Mouse (Mus musculus) neural tube, embryonic 12.5 days (tissue): ENCODE data around the gene Defb43. TPM values are rescaled to one million over a fixed set of nuclear protein-coding genes. Genes with fewer than 3 reads are reported as not detected.

Experiments
- polyA plus RNA-seq: library from polyadenylated mRNA; unstranded; fragments of >200 nt; fragmentation: Nextera tagmentation; extraction: Ambion mirVana; gene quantifications from 2 replicates; pipeline ENCODE4 v1.2.1, GENCODE M21; 2016

Defb43 gene
- polyA plus RNA-seq, 1 experiment from 2014 or later, result not detected

Other genes with a start within 250 kb of the Defb43 start
- 12.5 and 13.0 TPM in 2 replicates for gene Wdfy2, start 174.1 kb upstream of the Defb43 start, polyA plus RNA-seq
- not detected in 2 replicates for gene Defb48, start 27.3 kb upstream of the Defb43 start, polyA plus RNA-seq
- not detected in 2 replicates for gene Defb47, start 13.7 kb upstream of the Defb43 start, polyA plus RNA-seq
- gene Defb42, start 35.2 kb downstream of the Defb43 start, polyA plus RNA-seq, result not detected in 2 replicates
- gene Defb30, start 38.2 kb downstream of the Defb43 start, polyA plus RNA-seq, result not detected in 2 replicates